In the genomic region with DNA sequence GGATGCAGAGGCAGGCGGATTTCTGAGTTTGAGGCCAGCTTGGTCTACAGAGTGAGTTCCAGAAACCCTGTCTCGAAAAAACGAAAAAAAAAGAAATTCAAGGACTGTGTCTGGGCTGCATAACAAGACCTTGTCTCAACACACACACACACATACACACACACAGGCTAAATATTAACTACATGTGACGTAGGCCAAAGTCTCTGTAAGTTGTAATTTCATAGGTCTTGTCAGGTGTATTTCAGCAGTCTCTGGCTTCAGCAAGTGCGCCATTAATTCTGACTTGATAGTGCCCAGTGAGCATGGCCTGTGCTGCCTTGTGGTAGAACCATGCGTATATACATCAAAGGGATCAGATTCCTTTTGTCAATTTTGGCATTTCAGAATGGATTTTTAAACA, we compare ENCODE assay signal across 11 mouse cellular contexts. TPM values are rescaled to one million over a fixed set of nuclear protein-coding genes. Genes with fewer than 3 reads are reported as not detected.
DNase-seq lines count a peak whose midpoint lies in the region; ATAC-seq and TF ChIP-seq lines count a peak whose summit lies in the region.
"Had no signal": no experiment of that assay in that cellular context is flagged by ENCODE, and none has a peak within 500 bp of the region (broad histone marks: within the 10 kb centered on the region; RNA-seq: fewer than 3 reads in every experiment).

No protein-coding gene starts in this region.

- TF ChIP-seq POLR2A in embryonic fibroblast, embryonic 13.5 days (IDR thresholded peaks at IDR 0.05; ENCODE audit: low read depth, low read length): no peak

- intact Hi-C loops in left cerebral cortex, adult 2 months (cut with DNase I): loop anchor here (5.0 to 10.0 kb wide), 2 partner anchors 190 to 257 kb away; no protein-coding TSS in a partner anchor
- intact Hi-C loops in left cerebral cortex, postnatal 36 days (cut with DNase I): no loop called here

- peak overlapping the region; percentile 61 for H3K27ac ChIP-seq in heart, embryonic 15.5 days
- H3K27ac ChIP-seq in left cerebral cortex, adult 2 months: peak overlapping the region; percentile 2; the same call in 1 of the 2 replicates
- H3K27ac ChIP-seq in embryonic fibroblast, embryonic 13.5 days (ENCODE audit: insufficient read depth, low read length): peak overlapping the region; percentile 74
- H3K27ac ChIP-seq in macrophage: peak overlapping the region; percentile 40
- H3K27ac ChIP-seq: midbrain, embryonic 15.5 days had no signal

- WGBS in heart, embryonic 15.5 days: 90% methylated on average over 6 of the region's 6 CpGs
- 88% methylated on average over 6 of the region's 6 CpGs for WGBS in macrophage (ENCODE audit: missing documents)

- peaks cover 7% of the 10 kb centered on the region for H3K36me3 ChIP-seq in heart, embryonic 15.5 days
- peaks cover 20% of the 10 kb centered on the region for H3K36me3 ChIP-seq in macrophage (ENCODE audit: inconsistent target)

- H3K4me3 ChIP-seq in heart, embryonic 15.5 days: no peak overlapping the region
- H3K4me3 ChIP-seq in left cerebral cortex, adult 2 months: no peak overlapping the region
- no peak overlapping the region for H3K4me3 ChIP-seq in embryonic fibroblast, embryonic 13.5 days (ENCODE audit: insufficient read depth, low read length)
- no peak overlapping the region for H3K4me3 ChIP-seq in macrophage (ENCODE audit: inconsistent target)
- H3K4me3 ChIP-seq: erythroblast, embryonic 14.5 days; heart, embryonic 12.5 days; midbrain, embryonic 15.5 days had no signal

- peaks cover 14% of the 10 kb centered on the region for H3K4me1 ChIP-seq in heart, embryonic 15.5 days (replicated peaks)
- H3K4me1 ChIP-seq in embryonic fibroblast, embryonic 13.5 days (ENCODE audit: control insufficient read depth, insufficient read depth, low read length): peaks cover 28% of the 10 kb centered on the region
- H3K4me1 ChIP-seq: midbrain, embryonic 15.5 days had no signal

- no peaks in the 10 kb centered on the region for H3K79me2 ChIP-seq in macrophage (ENCODE audit: inconsistent target)

- no peaks in the 10 kb centered on the region for H3K27me3 ChIP-seq in heart, embryonic 15.5 days
- H3K27me3 ChIP-seq: heart, embryonic 12.5 days; midbrain, embryonic 15.5 days had no signal

- no peak for DNase-seq in heart, adult 11 months
- no peak for DNase-seq in left cerebral cortex, adult 2 months (ENCODE audit: extremely low spot score in 1 of 2, low spot score in 2 of 2)
- no peak for DNase-seq in left cerebral cortex, postnatal 36 days (ENCODE audit: low spot score in 2 of 2)
- DNase-seq in thymus, postnatal 25 days: no peak
- DNase-seq in thymus, postnatal 14 days: no peak

- TF ChIP-seq CTCF in left cerebral cortex, adult 2 months (IDR thresholded peaks at IDR 0.05): no peak
- no peak for TF ChIP-seq CTCF in embryonic fibroblast, embryonic 13.5 days (IDR thresholded peaks at IDR 0.05; ENCODE audit: borderline replicate concordance, insufficient read depth, low read length)

- no peak overlapping the region for H3K9ac ChIP-seq in heart, embryonic 15.5 days
- H3K9ac ChIP-seq: heart, embryonic 12.5 days; midbrain, embryonic 15.5 days had no signal

- no peak overlapping the region for H3K4me2 ChIP-seq in heart, embryonic 15.5 days
- H3K4me2 ChIP-seq: heart, embryonic 12.5 days; midbrain, embryonic 15.5 days had no signal

- no peak for ATAC-seq in heart, embryonic 15.5 days (replicated peaks; ENCODE audit: insufficient number of reproducible peaks, insufficient read depth, low FRiP score, low read depth)
- ATAC-seq: midbrain, embryonic 15.5 days had no signal

- H3K9me3 ChIP-seq in heart, embryonic 15.5 days (replicated peaks): no peaks in the 10 kb centered on the region
- H3K9me3 ChIP-seq: midbrain, embryonic 15.5 days had no signal

RNA-seq across cellular contexts. Expression of a gene that starts 7.0 kb away (rescaled TPM):
- 90.5 and 97.4 TPM in 2 replicates for polyA plus RNA-seq in heart, embryonic 15.5 days (2015; fragmentation: Nextera tagmentation; extraction: Ambion mirVana)
- 10 to 100 TPM; 56.0 to 57.2 TPM for total RNA-seq in left cerebral cortex, adult 2 months (2021)
- 10 to 100 TPM; 57.6 to 57.9 TPM for total RNA-seq in left cerebral cortex, postnatal 36 days (2021)
- 86.6 and 98.7 TPM in 2 replicates for polyA plus RNA-seq in embryonic fibroblast, embryonic 13.5 days (2011; ENCODE audit: insufficient read length, low read depth, missing spikeins)
- 10 to 100 TPM; 24.3 to 91.9 (median 53.3) TPM for total RNA-seq in macrophage (2018; cell fraction: chromatin; rRNA removed)
- 10 to 100 TPM; 43.7 to 93.9 (median 69.9) TPM for total RNA-seq in macrophage (2018; cell fraction: cytosol; rRNA removed)
- total RNA-seq in macrophage (2018; cell fraction: nucleus; rRNA removed): 10 to 100 TPM; 25.8 to 97.2 (median 46.9) TPM
- 59.1 to 127 TPM (median 70.7 TPM) in 3 replicates for polyA plus RNA-seq in macrophage (2018)

RNA-seq across cellular contexts. Expression of a gene that starts 40.7 kb away (rescaled TPM):
- polyA plus RNA-seq in heart, embryonic 15.5 days (2015; fragmentation: Nextera tagmentation; extraction: Ambion mirVana): 8.6 and 9.7 TPM in 2 replicates
- 10 to 100 TPM; 51.5 to 56.0 TPM for total RNA-seq in left cerebral cortex, adult 2 months (2021)
- total RNA-seq in left cerebral cortex, postnatal 36 days (2021): 10 to 100 TPM; 48.1 to 52.9 TPM
- 78.5 and 86.5 TPM in 2 replicates for polyA plus RNA-seq in embryonic fibroblast, embryonic 13.5 days (2011; ENCODE audit: insufficient read length, low read depth, missing spikeins)
- total RNA-seq in macrophage (2018; cell fraction: chromatin; rRNA removed): 100 to 1,000 TPM in 24 of 26 experiments, 10 to 100 TPM in 2; 94.7 to 275 (median 164) TPM
- total RNA-seq in macrophage (2018; cell fraction: cytosol; rRNA removed): 10 to 100 TPM; 36.6 to 63.3 (median 49.4) TPM
- 100 to 1,000 TPM in 16 of 26 experiments, 10 to 100 TPM in 10; 62.8 to 152 (median 112) TPM for total RNA-seq in macrophage (2018; cell fraction: nucleus; rRNA removed)
- 20.5 to 30.0 TPM (median 23.5 TPM) in 3 replicates for polyA plus RNA-seq in macrophage (2018)

Comparison
In these comparisons a context has a peak if more than half of its experiments do, and no peak if none do; other contexts are left out.
1. H3K27ac ChIP-seq: peak in every context shown above with its lines; median percentile 74 in embryonic fibroblast, embryonic 13.5 days; 61 in heart, embryonic 15.5 days; 40 in macrophage; 2 in left cerebral cortex, adult 2 months.